Mouse (Mus musculus) megakaryocyte, adult 5-6 weeks (primary cell): ENCODE measurements around the gene Pxmp2. TPM values are rescaled to one million over a fixed set of nuclear protein-coding genes. Genes with fewer than 3 reads are reported as not detected.

Experiments
- ATAC-seq: 2 replicates; pipeline ENCODE4 v1.8.0; 2016; ENCODE audit warnings: mild to moderate bottlenecking, inconsistent platforms; ENCODE audit not compliant: poor library complexity, severe bottlenecking
- total RNA-seq, 2 experiments: library from RNA; stranded (forward) in 1 of 2; stranded (reverse) in 1 of 2; fragments of 153-499, 151-499 nt in 1 of 2; fragments of 221-1000, 200-1000 nt in 1 of 2; gene quantifications; 2 replicates each; pipeline versions ENCODE4 v1.2.3 to v1.2.4; 2015 to 2017

The Pxmp2 gene
- total RNA-seq (2015) (3.0 and 5.2 TPM in 2 replicates), total RNA-seq (2017) (5.0 and 8.6 TPM in 2 replicates)

DNA sequence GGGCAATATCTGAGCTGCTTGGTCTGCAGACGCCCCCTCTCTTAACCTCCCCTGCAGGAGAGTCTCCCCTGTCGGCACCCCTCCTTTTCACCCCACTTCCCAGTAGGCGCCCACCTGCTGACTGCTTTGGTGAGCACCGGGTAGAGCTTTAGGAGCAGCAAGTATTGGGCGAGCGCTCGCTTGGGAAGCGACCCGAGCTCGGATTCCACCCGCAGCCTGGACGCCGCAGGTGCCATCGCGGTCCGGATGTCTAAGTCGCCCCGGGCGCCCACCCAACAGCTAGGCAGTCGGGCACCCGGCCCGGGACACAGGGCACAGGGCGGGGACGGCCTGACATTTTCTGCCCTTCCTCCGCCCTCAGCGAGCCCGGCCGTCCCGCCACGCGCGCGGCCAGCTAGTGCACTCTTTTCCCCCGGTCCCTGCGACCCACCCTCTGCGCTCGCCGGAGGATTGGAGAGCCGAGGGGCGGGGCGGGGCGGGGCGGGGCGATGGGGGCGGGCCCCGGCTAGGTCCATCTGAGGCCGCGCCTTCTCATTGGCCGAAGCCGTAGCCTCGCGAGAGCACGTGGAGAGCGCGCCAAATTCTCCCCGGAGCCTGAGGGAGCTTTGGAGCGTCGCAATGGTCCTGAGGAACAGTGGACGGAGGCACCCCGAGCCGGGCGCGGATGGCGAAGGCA is at the start of gene Pxmp2, which contains the start of gene Pole:
Pxmp2 (minus strand) TSS at position 417 of the 676 bp plus-strand sequence.
Pole (plus strand) TSS at position 537 of the 676 bp plus-strand sequence.
- peak; percentile 88 for ATAC-seq

GRCm38 (mm10) chr5:110330508-110330907 is 44.5 kb upstream of the Pxmp2 start:
- peak; percentile 49; the same call in 1 of the 2 replicates for ATAC-seq

- ATAC-seq = no peak
Observed at GRCm38 (mm10) chr5:110313127-110313526, 27.1 kb upstream of the Pxmp2 start.

GRCm38 (mm10) chr5:110308861-110309260 is 22.9 kb upstream of the Pxmp2 start:
- ATAC-seq = no peak

DNA sequence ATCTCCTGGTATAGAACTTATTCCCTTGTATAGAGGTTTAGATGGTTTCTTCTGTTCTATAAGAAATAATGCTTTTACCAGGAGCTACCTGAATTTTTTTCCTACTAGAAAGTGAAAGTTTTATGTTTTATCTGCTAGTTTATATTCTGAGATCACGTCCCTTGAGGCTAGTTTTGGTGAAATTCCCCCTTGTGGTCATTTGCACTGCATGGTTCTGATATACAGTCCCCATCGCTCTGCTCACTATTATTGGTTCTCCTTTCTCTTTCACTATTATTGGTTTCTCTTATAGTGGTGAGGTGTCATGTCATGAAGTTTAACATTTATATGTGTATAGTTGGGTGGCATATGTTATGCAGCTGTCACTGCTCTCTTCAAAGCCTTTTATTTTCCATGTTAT is 14.6 kb upstream of the Pxmp2 start:
- ATAC-seq = no peak

GRCm38 (mm10) chr5:110296637-110297036 is 10.7 kb upstream of the Pxmp2 start:
- no peak for ATAC-seq

DNA sequence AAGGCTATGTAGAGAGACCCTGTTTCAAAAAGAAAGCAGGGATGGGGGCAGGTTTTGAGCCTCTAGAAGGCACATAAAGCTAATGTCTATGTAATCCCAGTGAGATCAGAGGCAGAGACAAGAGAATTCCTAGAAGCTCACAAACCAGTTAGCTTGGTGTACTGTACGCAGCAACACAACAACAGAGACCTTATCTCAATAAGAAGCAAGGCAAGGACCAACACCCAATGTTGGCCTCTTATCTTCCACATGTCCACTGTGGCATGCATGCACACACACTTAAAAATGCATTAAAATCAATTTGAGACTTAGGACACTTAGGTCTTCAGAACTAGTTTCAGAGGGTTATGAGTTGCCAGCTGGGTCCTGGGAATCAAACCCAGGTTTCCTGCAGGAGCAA is 5.7 kb upstream of the Pxmp2 start:
- ATAC-seq = no peak

DNA sequence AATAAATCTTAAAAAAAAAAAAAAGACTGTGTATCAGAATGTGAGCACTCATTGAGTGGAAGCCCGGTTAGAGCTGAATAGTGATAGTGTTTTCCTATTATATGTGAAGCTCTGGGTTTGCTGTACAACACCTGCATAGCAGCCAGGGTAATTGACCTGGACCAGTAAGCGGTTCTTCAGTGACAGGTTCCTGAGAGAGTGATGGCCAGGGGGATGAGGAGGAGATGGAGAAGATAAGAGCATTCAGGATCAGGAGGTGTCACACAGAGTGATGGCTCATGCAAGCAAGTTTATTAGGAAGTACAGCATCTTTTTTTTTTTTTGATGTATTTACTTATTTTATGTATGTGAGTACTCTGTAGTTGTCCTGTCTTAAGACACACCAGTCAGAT is 1.1 kb upstream of the Pxmp2 start:
- ATAC-seq = no peak

DNA sequence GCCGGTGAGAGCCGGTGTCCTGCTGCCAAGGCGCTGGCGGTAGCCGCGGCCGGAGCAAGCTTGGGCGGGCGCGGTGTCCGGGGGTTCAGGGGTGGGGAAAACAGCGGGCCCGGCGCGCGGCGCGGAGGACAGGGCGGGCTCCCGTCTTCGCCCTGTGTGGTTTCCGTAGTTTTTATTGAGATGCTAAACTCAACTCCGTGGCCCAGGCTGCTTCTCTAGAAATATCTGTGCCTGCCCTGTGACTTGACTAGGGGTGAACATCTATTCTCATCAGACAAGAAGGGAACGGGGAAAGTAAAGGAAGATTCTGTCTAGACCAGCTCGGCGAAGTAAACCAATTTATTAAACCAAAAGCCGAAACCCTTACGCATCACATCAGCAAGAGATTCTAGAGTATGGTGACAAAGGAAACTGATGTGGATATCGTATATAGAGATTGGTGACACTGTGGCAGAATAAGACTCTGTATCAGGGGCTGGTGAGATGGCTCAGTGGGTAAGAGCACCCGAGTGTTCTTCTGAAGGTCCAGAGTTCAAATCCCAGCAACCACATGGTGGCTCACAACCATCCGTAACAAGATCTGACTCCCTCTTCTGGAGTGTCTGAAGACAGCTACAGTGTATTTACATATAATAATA is 579 bp upstream of the Pxmp2 start:
- ATAC-seq = no peak

- peak; percentile 10; the same call in 1 of the 2 replicates for ATAC-seq
Observed at GRCm38 (mm10) chr5:110285156-110285555, 830 bp downstream of the Pxmp2 start.

GRCm38 (mm10) chr5:110284536-110284935 is 1.4 kb downstream of the Pxmp2 start:
- peak; percentile 59 for ATAC-seq

DNA sequence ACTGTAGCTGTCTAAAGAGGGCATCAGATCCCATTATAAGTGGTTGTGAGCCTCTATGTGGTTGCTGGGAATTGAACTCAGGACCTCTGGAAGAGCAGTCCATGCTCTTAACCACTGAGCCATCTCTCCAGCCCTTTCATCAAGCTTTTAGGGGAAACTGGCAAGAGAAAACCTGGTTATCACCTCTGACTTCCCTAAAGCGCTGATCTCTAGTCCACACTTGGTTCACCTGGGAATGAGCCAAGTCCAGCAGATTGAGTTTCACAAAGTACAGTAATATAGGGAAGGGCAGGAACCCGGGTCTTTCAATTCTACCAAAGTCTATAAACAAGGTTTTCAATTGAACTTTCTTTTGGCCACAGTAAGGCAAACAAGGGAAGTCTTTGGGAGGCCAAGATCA is 4.0 kb downstream of the Pxmp2 start:
- no peak for ATAC-seq

DNA sequence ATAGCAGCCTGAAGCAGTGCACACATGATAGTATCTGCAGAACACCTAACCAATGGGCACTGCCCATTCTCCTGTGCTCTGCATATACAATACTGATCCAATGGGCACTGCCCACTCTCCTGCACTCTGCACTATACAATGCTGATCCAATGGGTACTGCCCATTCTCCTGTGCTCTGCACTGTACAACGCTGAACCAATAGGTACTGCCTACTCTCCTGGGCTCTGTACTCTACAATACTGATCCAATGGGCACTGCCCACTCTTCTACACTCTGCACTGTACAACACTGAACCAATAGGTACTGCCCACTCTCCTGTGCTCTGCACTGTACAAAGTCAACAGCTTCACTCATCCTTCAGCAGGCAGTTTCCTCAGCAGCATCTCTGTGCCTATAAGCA is 9.1 kb downstream of the Pxmp2 start:
- no peak for ATAC-seq

GRCm38 (mm10) chr5:110276391-110276790 is 9.6 kb downstream of the Pxmp2 start:
- no peak for ATAC-seq

DNA sequence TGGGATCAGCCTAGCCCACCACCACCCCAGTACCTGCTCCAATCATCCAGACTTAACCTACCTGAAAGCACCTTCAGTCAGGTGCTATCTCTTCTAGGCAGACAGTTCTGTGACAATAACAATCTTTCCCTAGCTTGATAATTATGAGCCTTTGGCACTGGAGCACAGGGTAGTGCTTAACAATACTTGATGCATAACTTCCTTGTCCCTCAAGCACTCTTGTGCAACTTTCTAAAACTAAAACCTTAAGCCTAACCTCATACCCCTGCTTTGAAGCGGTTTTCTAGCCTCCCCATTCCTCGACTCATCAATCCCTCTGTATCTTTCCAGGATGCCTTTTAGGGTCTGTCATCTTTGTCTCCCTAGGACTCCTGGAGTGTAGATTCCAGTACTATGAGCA is 11.1 kb downstream of the Pxmp2 start:
- no peak for ATAC-seq

GRCm38 (mm10) chr5:110274147-110274546 is 11.8 kb downstream of the Pxmp2 start:
- no peak for ATAC-seq

GRCm38 (mm10) chr5:110270242-110270641 is 15.7 kb downstream of the Pxmp2 start:
- no peak for ATAC-seq

DNA sequence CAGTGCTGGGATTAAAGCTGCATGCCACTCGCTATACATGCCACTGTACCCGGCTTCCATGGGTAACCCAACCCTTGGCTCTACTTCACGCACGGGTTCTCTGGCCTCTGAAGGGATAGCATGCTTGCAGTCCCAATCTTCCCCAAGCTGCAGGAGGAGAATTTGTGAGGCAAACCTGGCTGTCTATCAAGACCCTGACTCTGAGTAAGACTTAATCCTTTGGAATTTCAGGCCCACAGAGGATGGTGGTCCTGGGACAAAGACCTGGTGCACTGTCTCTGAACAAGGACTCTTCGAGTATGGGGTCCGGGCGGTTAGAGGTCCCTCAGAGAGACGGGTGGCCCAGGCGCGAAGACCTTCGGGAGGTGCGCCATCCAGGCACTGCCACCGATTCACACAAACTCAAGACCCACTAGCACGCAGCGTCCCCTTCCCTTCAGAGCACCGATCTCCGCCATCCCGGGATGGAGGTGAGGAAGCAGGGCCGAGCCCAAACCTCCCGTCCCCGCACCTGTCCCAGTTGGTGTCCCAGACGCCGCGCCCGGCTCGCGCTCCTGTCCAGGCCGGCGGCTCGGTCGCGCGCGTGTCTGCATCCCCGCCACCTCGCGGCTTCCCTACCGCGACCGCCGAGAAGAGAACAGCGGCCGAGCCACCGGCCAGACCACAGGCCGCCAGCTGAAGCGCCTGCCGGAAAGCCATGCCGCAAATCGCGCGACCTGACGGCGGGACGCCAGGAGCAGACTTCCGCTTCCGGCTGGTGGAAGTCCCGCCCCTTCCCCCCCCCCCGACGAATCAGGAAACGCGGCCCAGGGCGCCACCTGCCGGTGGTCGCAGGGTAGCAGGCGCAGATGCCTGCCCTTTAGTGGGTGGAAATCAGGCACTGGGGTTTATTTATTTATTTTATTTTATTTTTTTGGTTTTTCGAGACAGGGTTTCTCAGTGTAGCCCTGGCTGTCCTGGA is 16.6 kb downstream of the Pxmp2 start, which contains the start of gene Pgam5:
Pgam5 (minus strand) TSS at position 773 of the 961 bp plus-strand sequence.
- ATAC-seq = peak; percentile 98

GRCm38 (mm10) chr5:110266941-110267340 is 19.0 kb downstream of the Pxmp2 start:
- ATAC-seq = no peak

- no peak for ATAC-seq
Observed at GRCm38 (mm10) chr5:110244091-110244490, 41.9 kb downstream of the Pxmp2 start.

DNA sequence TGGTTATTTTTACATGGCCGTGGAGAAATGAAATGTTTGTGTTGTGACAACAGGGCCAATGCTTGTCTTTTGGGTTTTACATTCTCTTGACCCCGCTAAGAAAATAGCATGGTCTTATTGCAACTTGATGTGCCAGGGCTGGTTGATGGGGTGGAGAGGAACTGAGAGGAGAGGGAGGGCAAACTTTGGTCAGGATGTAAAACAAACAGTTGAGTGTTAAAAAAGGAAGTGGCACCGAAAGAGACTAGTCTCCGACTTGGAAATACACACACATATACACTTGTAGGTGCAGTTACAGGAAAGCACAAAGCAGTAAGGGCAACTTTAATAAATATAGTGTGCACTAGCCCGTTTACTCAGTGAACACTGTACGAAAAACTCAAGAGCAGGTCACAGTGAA is 53.6 kb downstream of the Pxmp2 start:
- ATAC-seq = peak; percentile 47
